Mouse (Mus musculus) kidney, adult 2 months (tissue): ENCODE data around the gene Etv3. TPM values are rescaled to one million over a fixed set of nuclear protein-coding genes. Genes with fewer than 3 reads are reported as not detected.

Source experiments
- DNase-seq: peaks from one replicate; pipeline ENCODE4 v3.0.0; 2021
- H3K27ac ChIP-seq: fragments of 200-500 bp; 2 replicates; pipeline ENCODE4 v1.5.1; 2012; ENCODE audit warnings: low read depth, low read length, control low read depth, inconsistent platforms; ENCODE audit not compliant: insufficient read depth
- H3K27me3 ChIP-seq: fragments of 200-500 bp; replicated peaks from 2 replicates; pipeline ENCODE4 v1.6.1; 2012; ENCODE audit warnings: mild to moderate bottlenecking, moderate library complexity, low read length, inconsistent platforms; ENCODE audit not compliant: control insufficient read depth, insufficient read depth
- H3K36me3 ChIP-seq: fragments of 200-500 bp; 2 replicates; pipeline ENCODE4 v1.6.1; 2012; ENCODE audit warnings: mild to moderate bottlenecking, moderate library complexity, low read length, inconsistent platforms; ENCODE audit not compliant: control insufficient read depth, insufficient read depth
- H3K4me1 ChIP-seq: fragments of 200-500 bp; 2 replicates; pipeline ENCODE4 v1.6.1; 2011; ENCODE audit warnings: low read length; ENCODE audit not compliant: control insufficient read depth, insufficient read depth
- H3K4me3 ChIP-seq: fragments of 200-500 bp; 2 replicates; pipeline ENCODE4 v1.5.1; 2011; ENCODE audit warnings: mild to moderate bottlenecking, low read depth, low read length, control low read depth; ENCODE audit not compliant: insufficient read depth
- CTCF ChIP-seq: fragments of 200-500 bp; conservative IDR thresholded peaks from 2 replicates; pipeline ENCODE4 v1.5.1; 2011; ENCODE audit warnings: low read depth, mild to moderate bottlenecking, control low read depth, low read length, moderate library complexity, mixed read lengths; ENCODE audit not compliant: insufficient read depth, insufficient read length
- POLR2A ChIP-seq: fragments of 200-500 bp; IDR thresholded peaks from one replicate; pipeline ENCODE4 v1.6.1; 2011; ENCODE audit warnings: low read depth, low read length, control low read depth
- WGBS: fragments of 180-500 bp; shearing (Covaris S2); methylation state at CpG from one replicate; pipeline ENCODE4 v1.1.7; 2018; 5-methylcytosine and 5-hydroxymethylcytosine counted together
- polyA plus RNA-seq: library from polyadenylated mRNA; depleted of rRNA; stranded (reverse); fragments of >200 nt; gene quantifications from 2 replicates; pipeline ENCODE4 v1.2.3, GENCODE M21; 2012

Gene Etv3
- polyA plus RNA-seq, 1 experiment, result 9.1 TPM

DNA sequence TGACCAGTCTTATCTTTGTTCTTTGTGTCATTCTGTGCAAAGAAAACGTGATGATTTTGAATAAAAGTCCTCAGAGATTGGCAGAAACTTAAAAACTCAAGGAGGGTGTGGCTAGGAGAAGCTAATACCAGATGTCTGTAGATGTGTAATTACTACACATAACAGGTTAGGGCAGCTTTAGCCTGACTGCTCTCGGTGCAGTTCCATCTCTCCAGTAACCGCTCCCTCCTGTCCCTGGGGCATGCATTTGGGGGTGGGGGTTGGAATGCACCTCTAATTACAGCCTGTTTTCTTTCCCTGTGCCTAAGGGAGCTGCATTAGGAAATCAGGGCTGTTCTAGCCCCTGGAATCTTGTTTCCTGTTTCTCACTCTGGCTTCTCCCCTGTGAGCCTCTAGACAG lies 5.0 kb downstream of the Etv3 start:
- Histone ChIP-seq H3K27me3 (no peaks in the 10 kb centered on the region), H3K4me3 (no peak overlapping the region), H3K36me3 (peaks cover 2% of the 10 kb centered on the region), H3K27ac (no peak overlapping the region), H3K4me1 (peaks cover 5% of the 10 kb centered on the region; the same call in 1 of the 2 replicates)
- TF ChIP-seq POLR2A (no peak), CTCF (no peak)
- DNase-seq, result no peak
- 80% methylated on average over 3 of the region's 3 CpGs for WGBS

DNA sequence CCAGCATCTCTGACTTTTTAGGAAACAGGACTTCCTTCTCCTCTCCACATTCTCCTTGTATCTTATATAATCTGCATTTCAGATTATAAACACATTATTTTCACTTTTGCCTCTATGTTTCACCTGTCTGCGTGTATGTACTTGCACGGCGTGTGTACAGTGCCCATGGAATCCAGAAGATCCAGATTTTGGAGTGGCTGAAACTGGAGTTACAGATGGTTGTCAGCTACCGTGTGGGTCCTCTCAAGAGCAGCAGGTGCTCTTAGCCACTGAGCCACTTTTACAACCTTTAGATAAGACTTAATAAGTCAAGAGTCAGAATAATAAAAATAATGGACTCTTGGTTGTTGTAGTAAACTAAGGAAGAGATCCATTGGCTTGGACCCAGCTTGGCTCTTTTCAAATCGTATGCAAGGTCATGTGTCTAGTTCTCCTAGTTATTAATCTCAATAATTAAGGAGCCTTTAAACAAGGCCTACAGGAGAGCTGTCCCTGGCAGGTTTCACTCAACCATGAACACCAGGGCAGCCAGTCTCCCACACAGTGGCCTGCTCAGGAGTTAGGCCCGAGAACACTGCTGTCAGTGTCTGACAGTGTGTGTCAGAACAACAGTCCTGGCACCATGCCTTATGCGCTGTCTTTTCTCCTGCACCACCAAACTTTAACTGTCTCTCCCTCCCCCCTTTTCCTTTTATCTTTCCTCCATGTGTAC lies 8.6 kb downstream of the Etv3 start:
- no peak for TF ChIP-seq POLR2A

DNA sequence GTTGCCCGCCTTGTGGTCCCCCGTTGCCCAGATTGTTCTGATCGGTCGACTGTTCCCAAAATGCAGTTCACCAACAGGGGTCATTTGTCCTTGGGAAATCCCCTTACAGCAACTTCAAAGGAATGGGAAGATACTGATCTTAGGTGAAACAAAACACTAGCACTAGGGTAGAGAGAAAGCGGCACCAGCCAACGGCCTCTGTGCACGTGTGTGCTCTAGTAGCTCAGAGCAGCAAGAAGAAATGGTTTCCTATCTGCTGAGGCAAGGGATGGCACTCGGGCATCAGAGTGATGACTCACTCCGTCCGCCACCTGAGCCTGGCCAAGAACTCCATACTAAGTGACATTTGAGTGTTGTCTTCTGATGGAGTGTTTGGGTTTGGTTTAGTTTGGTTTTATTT lies 12.8 kb downstream of the Etv3 start:
- no peaks in the 10 kb centered on the region for H3K27me3 ChIP-seq
- H3K36me3 ChIP-seq, result peaks cover 3% of the 10 kb centered on the region
- H3K27ac ChIP-seq, result no peak overlapping the region
- H3K4me1 ChIP-seq, result no peaks in the 10 kb centered on the region
- H3K4me3 ChIP-seq, result no peak overlapping the region
- WGBS, result 67% methylated on average over 10 of the region's 10 CpGs
- no peak for TF ChIP-seq CTCF
- no peak for DNase-seq

More for the DNA sequence above, 8.6 kb downstream of the Etv3 start:
- Histone ChIP-seq H3K27ac (no peak overlapping the region), H3K4me3 (no peak overlapping the region), H3K27me3 (no peaks in the 10 kb centered on the region), H3K4me1 (no peaks in the 10 kb centered on the region), H3K36me3 (peaks cover 6% of the 10 kb centered on the region)
- 48% methylated on average over 7 of the region's 7 CpGs for WGBS
- DNase-seq, result peak; percentile 29

DNA sequence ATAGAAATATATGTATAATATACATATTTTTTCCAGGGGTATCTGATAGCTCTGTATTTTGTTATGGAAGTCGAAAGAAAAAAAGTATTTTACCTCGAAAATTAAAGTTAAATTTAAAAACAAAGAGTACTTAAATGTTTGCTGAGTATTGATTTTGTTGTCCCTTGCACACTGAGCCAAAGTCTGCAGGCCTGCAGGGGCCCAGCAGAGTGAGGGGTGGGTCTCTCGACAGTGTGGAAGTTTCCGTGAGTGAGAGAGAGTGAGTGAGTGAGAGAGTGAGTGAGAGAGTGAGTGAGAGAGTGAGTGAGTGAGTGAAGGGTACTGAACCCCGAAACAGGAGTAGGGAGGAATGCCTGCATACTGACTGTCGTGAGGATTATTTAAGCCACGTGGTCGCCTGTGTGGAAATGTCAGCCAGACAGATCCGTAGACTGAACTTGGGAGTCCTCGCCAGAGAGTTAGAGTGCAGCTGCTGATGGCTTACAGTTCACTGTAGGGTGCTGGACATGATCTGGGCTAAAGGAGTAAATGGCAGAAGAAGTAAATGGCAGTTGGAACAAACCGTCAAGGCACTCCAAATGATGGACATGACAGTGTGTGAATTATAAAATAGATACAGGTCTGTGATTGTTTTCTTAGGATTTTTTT lies 14.9 kb downstream of the Etv3 start:
- no peaks in the 10 kb centered on the region for H3K4me1 ChIP-seq
- TF ChIP-seq CTCF (no peak), POLR2A (no peak)
- H3K36me3 ChIP-seq, result peaks cover 3% of the 10 kb centered on the region
- no peak overlapping the region for H3K4me3 ChIP-seq
- no peak for DNase-seq
- 79% methylated on average over 11 of the region's 11 CpGs for WGBS
- no peak overlapping the region for H3K27ac ChIP-seq
- H3K27me3 ChIP-seq, result no peaks in the 10 kb centered on the region

DNA sequence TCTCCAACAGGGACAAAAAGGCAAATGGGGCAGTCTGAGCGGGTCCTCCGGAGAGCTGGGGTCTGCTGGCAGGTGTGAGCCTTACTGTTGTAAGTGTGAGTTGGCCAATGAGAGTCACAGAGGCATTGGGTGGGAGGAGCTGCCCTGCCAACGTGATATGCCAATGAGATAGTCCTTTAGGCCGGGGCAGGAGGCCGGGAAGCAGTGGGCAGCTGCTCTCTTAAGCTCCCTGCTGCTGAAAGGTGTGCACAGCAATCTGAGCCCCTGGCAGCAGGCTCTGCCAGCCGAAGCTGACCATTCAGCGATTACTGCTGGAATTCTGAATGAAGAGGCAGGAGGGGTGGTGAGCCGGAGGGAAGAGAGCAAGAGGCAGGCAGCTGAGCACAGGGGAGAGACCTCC lies 15.5 kb downstream of the Etv3 start:
- no peak for TF ChIP-seq POLR2A
- TF ChIP-seq CTCF, result no peak
- H3K27ac ChIP-seq, result no peak overlapping the region
- peaks cover 3% of the 10 kb centered on the region for H3K36me3 ChIP-seq
- no peak overlapping the region for H3K4me3 ChIP-seq
- 51% methylated on average over 8 of the region's 8 CpGs for WGBS
- DNase-seq, result no peak
- H3K4me1 ChIP-seq, result no peaks in the 10 kb centered on the region
- H3K27me3 ChIP-seq, result no peaks in the 10 kb centered on the region

DNA sequence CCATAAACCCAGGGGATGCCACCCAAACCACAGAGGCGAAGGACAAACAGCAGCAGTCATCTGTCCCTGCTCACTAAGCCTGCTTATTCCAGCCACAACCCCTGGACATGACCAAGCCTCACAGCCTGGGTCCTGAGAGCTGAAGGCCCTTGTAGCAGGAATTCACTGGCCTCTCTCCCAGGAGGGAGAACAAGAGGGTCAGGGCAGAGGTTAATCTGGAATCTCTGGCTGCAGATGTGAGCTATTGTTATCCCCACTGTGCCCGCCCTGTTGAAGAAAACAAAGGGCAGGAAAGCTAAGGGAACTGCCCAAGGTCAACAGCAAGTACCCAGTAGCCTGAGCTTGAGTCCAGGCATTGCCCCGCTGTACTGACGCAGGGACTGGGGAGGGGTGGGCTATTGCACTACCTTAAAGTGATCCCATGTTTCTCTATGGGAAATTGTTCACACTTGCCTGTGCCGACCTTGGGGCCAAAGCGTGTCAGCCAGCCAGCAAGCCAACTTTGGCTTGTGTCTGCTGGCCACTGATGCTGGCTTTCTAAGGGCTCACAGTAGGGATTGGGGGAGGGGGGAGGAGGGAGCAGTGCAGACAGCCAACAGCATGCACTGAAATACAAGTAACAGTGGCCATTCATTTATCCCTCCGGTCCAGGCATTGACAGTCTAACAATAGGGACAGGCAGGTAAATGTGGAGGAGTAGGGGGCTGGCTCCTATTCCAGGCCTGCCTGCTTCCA lies 17.4 kb downstream of the Etv3 start:
- H3K4me1 ChIP-seq, result no peaks in the 10 kb centered on the region
- peak; percentile 4 for DNase-seq
- no peaks in the 10 kb centered on the region for H3K27me3 ChIP-seq
- 82% methylated on average over 7 of the region's 7 CpGs for WGBS
- no peaks in the 10 kb centered on the region for H3K36me3 ChIP-seq
- no peak overlapping the region for H3K27ac ChIP-seq
- TF ChIP-seq CTCF, result no peak
- no peak for TF ChIP-seq POLR2A
- H3K4me3 ChIP-seq, result no peak overlapping the region

DNA sequence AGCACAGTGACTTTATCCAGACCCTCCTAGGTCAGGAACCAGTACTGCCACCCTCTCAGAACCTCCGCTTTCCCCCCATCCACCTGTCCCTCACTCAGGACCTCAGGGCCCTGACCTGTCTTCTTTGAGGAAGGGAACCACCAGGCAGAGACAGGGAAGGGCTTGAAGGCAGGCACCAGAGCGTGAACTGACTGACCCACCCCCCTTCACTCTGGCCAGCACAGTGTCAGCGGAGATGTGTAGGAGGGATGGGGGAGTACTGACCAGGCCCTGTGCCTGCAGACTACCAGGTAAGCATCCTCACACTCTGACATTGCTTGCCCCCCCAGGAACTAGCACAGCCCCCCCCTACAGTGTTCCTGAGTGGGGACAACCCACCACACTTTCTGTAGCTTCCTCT lies 20.3 kb downstream of the Etv3 start:
- DNase-seq, result no peak
- TF ChIP-seq POLR2A (no peak), CTCF (no peak)
- WGBS, result 91% methylated on average over 3 of the region's 3 CpGs

More for the DNA sequence above, 20.3 kb downstream of the Etv3 start:
- Histone ChIP-seq H3K36me3 (no peaks in the 10 kb centered on the region), H3K4me1 (no peaks in the 10 kb centered on the region), H3K27ac (no peak overlapping the region), H3K4me3 (no peak overlapping the region), H3K27me3 (no peaks in the 10 kb centered on the region)
